Mouse (Mus musculus): ENCODE results near the gene Cds1. TPM values are rescaled to one million over a fixed set of nuclear protein-coding genes. Genes with fewer than 3 reads are reported as not detected.

Cds1 gene
- polyA plus RNA-seq (2012; rRNA removed) = 23.6 TPM in 2 replicates

DNA sequence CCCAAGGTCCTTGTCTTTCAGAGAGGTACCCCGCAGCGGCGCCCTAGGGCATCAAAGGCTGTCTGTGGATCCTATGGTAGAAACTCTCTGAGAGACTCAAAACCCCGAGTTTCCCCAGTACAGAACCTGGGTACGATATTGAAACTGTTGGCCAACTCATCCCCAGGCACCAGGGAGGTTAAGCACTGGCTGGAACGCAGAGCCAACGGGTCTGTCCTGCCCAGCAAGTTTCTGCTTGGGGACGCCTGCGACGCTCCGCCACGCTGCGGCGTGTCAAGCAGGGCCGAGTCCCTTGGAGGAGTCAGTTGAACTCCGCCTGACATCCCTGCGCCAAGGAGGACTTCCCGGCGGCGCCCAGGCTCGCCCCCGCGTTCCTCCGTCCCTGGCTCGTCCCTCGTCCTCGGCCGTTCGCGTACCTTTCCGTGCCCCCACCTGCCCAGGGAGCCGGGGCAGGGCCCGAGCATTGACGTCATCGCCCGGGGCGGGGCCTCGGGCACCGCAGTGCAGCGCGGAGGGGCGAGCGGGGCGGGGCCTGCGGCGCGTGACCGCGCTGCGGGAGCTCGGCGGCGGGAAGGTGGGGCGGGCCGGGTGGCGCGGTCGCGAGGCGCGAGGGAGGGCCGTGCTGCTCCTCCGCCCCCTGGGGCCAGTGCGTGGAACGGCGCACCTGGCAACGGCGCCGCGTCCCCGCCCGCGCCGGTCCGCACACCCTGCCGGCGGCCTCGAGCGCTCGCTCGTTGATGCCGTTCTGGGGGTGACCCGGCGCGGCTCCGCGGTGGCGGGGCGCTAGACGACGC lies at the start of gene Cds1:
Gene Cds1 (plus strand): TSS at position 577 of the 794 bp plus-strand sequence.
- WGBS = 1% methylated on average over 91 of the region's 91 CpGs
- peak; percentile 87 for DNase-seq
- Histone ChIP-seq H3K4me1 (ENCODE audit: control insufficient read depth, insufficient read depth, low read length) (peaks cover 2% of the 10 kb centered on the region; the same call in 1 of the 2 replicates), H3K4me3 (replicated peaks; ENCODE audit: extremely low read depth, low read depth, low read length) (peak within 1 kb of the TSS; percentile 73)
- TF ChIP-seq POLR2A (IDR thresholded peaks at IDR 0.05; ENCODE audit: borderline replicate concordance, extremely low read depth, low read depth, low read length) (peak; percentile 42; the same call in 1 of the 2 replicates), CTCF (IDR thresholded peaks at IDR 0.05; ENCODE audit: insufficient read depth, low read length) (no peak)

DNA sequence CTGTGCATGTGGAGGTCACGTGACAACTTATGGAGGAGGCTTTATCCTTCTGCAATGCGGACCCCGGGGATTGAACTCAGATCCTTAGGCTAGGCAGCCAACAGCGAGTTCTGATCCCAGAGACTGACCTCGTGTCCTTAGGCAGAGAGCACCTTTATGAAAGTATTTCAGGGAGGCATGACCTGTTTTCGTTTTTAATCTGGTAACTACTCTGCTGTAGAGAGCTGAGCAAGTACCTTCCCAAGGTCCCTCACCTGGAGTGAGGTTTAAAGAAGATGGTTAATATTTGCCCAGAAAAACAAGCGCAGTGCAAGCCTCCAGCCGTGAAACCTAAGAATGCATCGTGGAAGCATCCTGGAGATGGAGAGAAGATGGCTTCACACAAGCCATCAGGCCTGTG lies 40.7 kb upstream of the Cds1 start:
- 77% methylated on average over 9 of the region's 9 CpGs for WGBS
- no peak for DNase-seq
- H3K4me1 ChIP-seq (ENCODE audit: control insufficient read depth, insufficient read depth, low read length) = no peaks in the 10 kb centered on the region; the same call in 1 of the 2 replicates
- TF ChIP-seq POLR2A (IDR thresholded peaks at IDR 0.05; ENCODE audit: borderline replicate concordance, extremely low read depth, low read depth, low read length) (no peak), CTCF (IDR thresholded peaks at IDR 0.05; ENCODE audit: insufficient read depth, low read length) (no peak)
- no peak overlapping the region for H3K4me3 ChIP-seq (replicated peaks; ENCODE audit: extremely low read depth, low read depth, low read length)

DNA sequence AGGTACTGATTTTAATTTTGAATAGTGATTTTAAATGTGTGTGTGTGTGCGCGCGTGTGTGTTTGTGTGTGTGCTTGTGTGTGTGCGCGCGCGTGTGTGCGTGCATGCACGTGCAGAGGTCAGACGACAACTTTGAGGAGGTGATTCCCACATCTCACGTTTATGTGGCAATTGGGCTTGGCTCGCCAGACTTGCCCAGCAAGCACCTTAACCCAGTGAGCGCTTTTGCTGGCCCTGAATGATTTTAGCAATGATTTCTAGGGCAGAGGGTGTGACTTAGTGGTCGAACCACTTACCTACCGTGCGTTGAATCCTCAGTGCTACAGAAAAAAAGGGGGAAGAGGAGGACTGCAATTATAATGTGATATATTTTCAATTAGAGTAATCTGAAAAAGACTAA lies 40.2 kb upstream of the Cds1 start:
- no peak for DNase-seq
- no peak overlapping the region for H3K4me3 ChIP-seq (replicated peaks; ENCODE audit: extremely low read depth, low read depth, low read length)
- TF ChIP-seq CTCF (IDR thresholded peaks at IDR 0.05; ENCODE audit: insufficient read depth, low read length) = no peak
- TF ChIP-seq POLR2A (IDR thresholded peaks at IDR 0.05; ENCODE audit: borderline replicate concordance, extremely low read depth, low read depth, low read length) = no peak
- WGBS = 87% methylated on average over 16 of the region's 16 CpGs
- H3K4me1 ChIP-seq (ENCODE audit: control insufficient read depth, insufficient read depth, low read length) = no peaks in the 10 kb centered on the region; the same call in 1 of the 2 replicates

DNA sequence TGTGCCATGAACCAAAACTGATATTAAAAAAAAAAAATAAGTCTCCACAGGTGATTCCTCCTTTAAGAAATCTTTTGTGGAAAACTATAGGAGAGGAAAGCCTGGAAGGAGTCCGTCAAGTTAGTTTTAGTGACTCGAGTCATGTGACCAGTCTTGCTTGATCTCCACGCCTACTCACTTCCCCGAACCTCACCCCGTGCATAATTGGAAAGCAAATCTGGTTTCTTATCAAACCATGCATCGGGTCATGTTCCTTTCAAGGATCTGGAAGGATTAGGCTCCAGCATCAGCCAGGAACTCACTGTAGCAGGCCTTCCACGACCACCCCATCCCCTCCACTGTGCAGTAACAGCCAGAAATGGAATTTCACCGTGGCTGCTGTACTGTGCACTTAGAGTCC lies 39.2 kb upstream of the Cds1 start:
- TF ChIP-seq CTCF (IDR thresholded peaks at IDR 0.05; ENCODE audit: insufficient read depth, low read length) (no peak), POLR2A (IDR thresholded peaks at IDR 0.05; ENCODE audit: borderline replicate concordance, extremely low read depth, low read depth, low read length) (no peak)
- 55% methylated on average over 8 of the region's 8 CpGs for WGBS
- Histone ChIP-seq H3K4me3 (replicated peaks; ENCODE audit: extremely low read depth, low read depth, low read length) (no peak overlapping the region), H3K4me1 (ENCODE audit: control insufficient read depth, insufficient read depth, low read length) (no peaks in the 10 kb centered on the region; the same call in 1 of the 2 replicates)
- DNase-seq = no peak

DNA sequence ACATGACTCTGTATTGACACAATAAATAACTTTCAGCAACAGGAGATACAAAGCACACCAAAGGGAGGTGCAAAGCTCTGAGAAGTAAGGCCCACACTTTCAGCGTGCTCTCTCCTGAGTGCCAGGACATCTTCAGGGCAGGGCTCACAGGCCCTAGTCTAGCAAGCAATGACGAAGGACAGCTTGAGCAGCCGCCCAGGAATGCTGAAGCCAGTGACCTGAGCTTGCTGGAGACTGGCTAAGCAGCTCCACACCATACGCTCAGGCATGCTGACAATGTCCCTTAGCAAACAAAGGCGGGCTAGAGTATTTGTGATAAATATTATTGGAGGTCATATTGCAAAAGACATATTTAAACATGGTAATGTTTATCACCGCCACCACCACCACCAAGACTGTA lies 38.6 kb upstream of the Cds1 start:
- Histone ChIP-seq H3K4me1 (ENCODE audit: control insufficient read depth, insufficient read depth, low read length) (no peaks in the 10 kb centered on the region; the same call in 1 of the 2 replicates), H3K4me3 (replicated peaks; ENCODE audit: extremely low read depth, low read depth, low read length) (no peak overlapping the region)
- no peak for TF ChIP-seq CTCF (IDR thresholded peaks at IDR 0.05; ENCODE audit: insufficient read depth, low read length)
- no peak for TF ChIP-seq POLR2A (IDR thresholded peaks at IDR 0.05; ENCODE audit: borderline replicate concordance, extremely low read depth, low read depth, low read length)
- DNase-seq = no peak
- 60% methylated on average over 6 of the region's 6 CpGs for WGBS

DNA sequence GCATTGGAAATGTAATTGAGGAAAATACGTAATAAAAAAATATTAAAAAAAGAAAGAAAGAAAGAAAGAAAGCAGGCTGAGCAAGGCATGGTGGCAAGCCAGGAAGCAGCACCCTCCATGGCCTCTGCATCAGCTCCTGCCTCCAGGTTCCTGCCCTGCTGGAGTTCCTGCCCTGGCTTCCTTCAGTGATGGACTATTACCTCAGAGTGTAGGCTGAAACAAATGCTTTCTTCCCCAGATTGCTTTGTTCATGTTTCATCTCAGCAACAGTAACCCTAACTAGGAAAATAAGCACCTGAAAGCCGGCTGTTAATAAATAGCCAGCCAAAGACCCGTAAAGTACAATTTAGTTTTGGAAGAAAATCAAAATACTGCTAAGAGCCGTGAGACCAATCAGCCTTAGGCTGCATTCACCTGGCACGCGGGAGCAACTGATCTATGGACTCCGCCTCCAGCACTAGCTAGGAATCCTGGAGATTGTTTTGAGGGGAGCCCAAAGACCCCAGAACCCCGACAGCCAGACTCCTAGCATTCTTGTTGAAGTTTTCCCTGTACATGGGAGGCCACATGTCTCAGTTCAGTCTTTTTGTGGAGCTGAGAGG lies 36.5 kb upstream of the Cds1 start:
- 70% methylated on average over 8 of the region's 8 CpGs for WGBS
- Histone ChIP-seq H3K4me3 (replicated peaks; ENCODE audit: extremely low read depth, low read depth, low read length) (no peak overlapping the region), H3K4me1 (ENCODE audit: control insufficient read depth, insufficient read depth, low read length) (no peaks in the 10 kb centered on the region; the same call in 1 of the 2 replicates)
- TF ChIP-seq CTCF (IDR thresholded peaks at IDR 0.05; ENCODE audit: insufficient read depth, low read length) = no peak
- no peak for TF ChIP-seq POLR2A (IDR thresholded peaks at IDR 0.05; ENCODE audit: borderline replicate concordance, extremely low read depth, low read depth, low read length)
- no peak for DNase-seq

DNA sequence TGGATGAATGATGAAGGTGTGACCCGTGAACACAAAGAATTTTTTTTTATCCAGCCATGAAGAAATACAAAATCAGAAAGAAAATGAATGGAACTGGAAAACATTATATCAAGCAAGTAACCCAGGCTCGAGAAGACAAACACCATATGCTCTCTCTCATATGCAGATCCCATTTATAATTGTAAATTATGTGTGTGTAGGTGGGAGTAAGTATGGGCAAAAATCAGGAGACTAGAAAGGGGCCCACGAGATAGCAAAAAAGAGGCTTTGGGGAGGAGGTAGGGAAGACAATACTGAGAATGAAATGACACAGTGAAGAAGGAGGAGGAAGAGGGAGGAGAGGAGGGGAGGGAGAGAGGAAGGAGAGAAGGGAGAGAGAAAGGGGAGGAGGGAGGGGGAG lies 27.6 kb upstream of the Cds1 start:
- 55% methylated on average over 3 of the region's 3 CpGs for WGBS
- no peak for DNase-seq
- no peaks in the 10 kb centered on the region; the same call in 1 of the 2 replicates for H3K4me1 ChIP-seq (ENCODE audit: control insufficient read depth, insufficient read depth, low read length)
- H3K4me3 ChIP-seq (replicated peaks; ENCODE audit: extremely low read depth, low read depth, low read length) = no peak overlapping the region
- TF ChIP-seq POLR2A (IDR thresholded peaks at IDR 0.05; ENCODE audit: borderline replicate concordance, extremely low read depth, low read depth, low read length) (no peak), CTCF (IDR thresholded peaks at IDR 0.05; ENCODE audit: insufficient read depth, low read length) (no peak)

DNA sequence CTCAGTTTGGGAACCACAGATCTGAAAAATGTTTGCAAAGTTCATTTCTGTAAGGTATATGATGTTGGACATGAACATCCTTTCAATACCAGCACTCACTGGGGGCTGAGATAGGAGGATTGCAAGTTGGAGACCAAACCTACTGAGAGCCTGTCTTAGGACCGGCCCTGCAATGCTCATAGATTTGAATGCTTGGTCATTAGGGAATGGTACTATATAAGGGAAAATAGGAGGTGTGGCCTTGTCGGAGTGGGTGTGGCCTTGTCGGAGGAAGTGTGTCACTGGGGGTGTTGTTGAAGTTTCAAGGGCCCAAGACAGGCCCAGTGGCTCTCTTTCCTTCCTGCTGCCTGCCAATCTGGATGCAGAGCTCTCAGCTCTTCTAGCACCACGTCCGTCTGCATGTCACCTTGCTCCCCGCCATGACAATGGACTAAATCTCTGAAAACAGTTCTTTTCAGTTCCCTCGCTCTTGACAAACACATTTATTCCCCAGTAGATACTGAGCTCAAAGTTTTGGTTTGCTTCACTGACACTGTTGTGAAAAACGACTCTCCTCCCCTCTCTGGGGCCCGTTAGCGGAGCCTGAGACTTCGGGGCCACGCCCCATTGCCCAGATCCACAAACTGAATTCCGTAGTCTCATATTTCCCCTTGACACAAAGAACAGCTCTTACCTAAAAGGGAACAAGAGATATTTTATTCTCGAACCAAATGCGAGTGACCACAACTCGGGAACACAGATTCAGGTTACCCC lies 24.3 kb upstream of the Cds1 start:
- WGBS = 82% methylated on average over 16 of the region's 16 CpGs
- TF ChIP-seq CTCF (IDR thresholded peaks at IDR 0.05; ENCODE audit: insufficient read depth, low read length) (no peak), POLR2A (IDR thresholded peaks at IDR 0.05; ENCODE audit: borderline replicate concordance, extremely low read depth, low read depth, low read length) (no peak)
- Histone ChIP-seq H3K4me3 (replicated peaks; ENCODE audit: extremely low read depth, low read depth, low read length) (no peak overlapping the region), H3K4me1 (ENCODE audit: control insufficient read depth, insufficient read depth, low read length) (no peaks in the 10 kb centered on the region; the same call in 1 of the 2 replicates)
- DNase-seq = no peak

DNA sequence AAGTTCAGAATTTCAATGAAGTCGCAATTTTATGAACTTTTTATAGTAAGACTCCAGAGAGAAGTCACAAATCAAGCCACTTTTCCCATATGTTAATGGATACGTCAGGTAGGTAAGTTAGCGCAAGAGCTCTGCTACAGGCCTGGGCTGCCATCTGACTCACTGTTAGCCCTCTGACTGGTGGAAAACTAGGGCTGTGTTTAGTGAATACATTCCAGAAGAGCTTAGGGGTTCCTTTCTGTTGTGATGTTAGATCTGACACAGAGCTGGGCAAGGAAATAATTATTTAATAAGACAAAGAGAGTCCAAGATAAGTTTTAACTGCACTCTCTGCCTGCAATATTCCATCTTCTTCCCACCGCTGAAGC lies 23.7 kb upstream of the Cds1 start:
- 87% methylated on average over 4 of the region's 4 CpGs for WGBS
- TF ChIP-seq CTCF (IDR thresholded peaks at IDR 0.05; ENCODE audit: insufficient read depth, low read length) = no peak
- no peak for TF ChIP-seq POLR2A (IDR thresholded peaks at IDR 0.05; ENCODE audit: borderline replicate concordance, extremely low read depth, low read depth, low read length)
- Histone ChIP-seq H3K4me3 (replicated peaks; ENCODE audit: extremely low read depth, low read depth, low read length) (no peak overlapping the region), H3K4me1 (ENCODE audit: control insufficient read depth, insufficient read depth, low read length) (no peaks in the 10 kb centered on the region; the same call in 1 of the 2 replicates)
- DNase-seq = no peak
